Mouse (Mus musculus) forebrain, embryonic 11.5 days (tissue): ENCODE data around the gene Wdr20. TPM values are rescaled to one million over a fixed set of nuclear protein-coding genes. Genes with fewer than 3 reads are reported as not detected.

Experiments
- ATAC-seq: fragments of 200-750 bp; cut with Nextera tagmentation; replicated peaks from 2 replicates; pipeline ENCODE4 v1.8.0; 2017; ENCODE audit warnings: moderate TSS enrichment; ENCODE audit not compliant: low FRiP score
- DNase-seq: peaks from one replicate; pipeline ENCODE4 v3.0.0-alpha.2; 2017; ENCODE audit warnings: low spot score
- H3K27ac ChIP-seq: fragments of 300-500 bp; sonication (generic); 2 replicates; pipeline ENCODE4 v1.5.1; 2014; ENCODE audit warnings: low read depth, low read length
- H3K27me3 ChIP-seq: fragments of 300-500 bp; sonication (generic); 2 replicates; pipeline ENCODE4 v1.6.1; 2014; ENCODE audit warnings: mild to moderate bottlenecking, low read length, mixed read lengths; ENCODE audit not compliant: control insufficient read depth, insufficient read depth
- H3K36me3 ChIP-seq: fragments of 300-500 bp; sonication (generic); 2 replicates; pipeline ENCODE4 v1.6.1; 2014; ENCODE audit warnings: mild to moderate bottlenecking, low read length, moderate library complexity, mixed read lengths; ENCODE audit not compliant: control insufficient read depth, insufficient read depth
- H3K4me1 ChIP-seq: fragments of 300-500 bp; sonication (generic); replicated peaks from 2 replicates; pipeline ENCODE4 v1.6.1; 2014; ENCODE audit warnings: low read length, mixed read lengths; ENCODE audit not compliant: control insufficient read depth, insufficient read depth
- H3K4me2 ChIP-seq: fragments of 300-500 bp; sonication (generic); 2 replicates; pipeline ENCODE4 v1.6.1; 2014; ENCODE audit warnings: low read depth, mild to moderate bottlenecking, low read length, moderate library complexity, mixed read lengths; ENCODE audit not compliant: severe bottlenecking
- H3K4me3 ChIP-seq: fragments of 300-500 bp; sonication (generic); 2 replicates; pipeline ENCODE4 v1.5.1; 2014; ENCODE audit warnings: low read depth, low read length
- H3K9ac ChIP-seq: fragments of 300-500 bp; sonication (generic); 2 replicates; pipeline ENCODE4 v1.6.1; 2014; ENCODE audit warnings: low read length
- H3K9me3 ChIP-seq: fragments of 300-500 bp; sonication (generic); 2 replicates; pipeline ENCODE4 v1.6.1; 2016; ENCODE audit warnings: low read length, mixed read lengths; ENCODE audit not compliant: control insufficient read depth
- WGBS: fragments of 180-500 bp; shearing (Covaris S2); extraction: QIAGEN DNeasy Blood & Tissue Kit; methylation state at CpG from one replicate; pipeline ENCODE4 v1.1.7; 2014; 5-methylcytosine and 5-hydroxymethylcytosine counted together
- polyA plus RNA-seq: library from polyadenylated mRNA; unstranded; fragments of >200 nt; fragmentation: Nextera tagmentation; extraction: Ambion mirVana; gene quantifications from 2 replicates; pipeline ENCODE4 v1.2.1, GENCODE M21; 2014

Gene Wdr20
- polyA plus RNA-seq, 1 experiment from 2014 or later = 30.4 TPM

- DNase-seq = no peak
- no peaks in the 10 kb centered on the region for H3K4me1 ChIP-seq
Observed at GRCm38 (mm10) chr12:110777853-110778252, 40.1 kb downstream of the Wdr20 start.

GRCm38 (mm10) chr12:110779296-110779695 is 41.6 kb downstream of the Wdr20 start:
- DNase-seq (no peak), ATAC-seq (no peak)
- Histone ChIP-seq H3K27me3 (no peaks in the 10 kb centered on the region), H3K36me3 (no peaks in the 10 kb centered on the region), H3K27ac (no peak overlapping the region), H3K4me1 (no peaks in the 10 kb centered on the region), H3K9ac (no peak overlapping the region), H3K9me3 (no peaks in the 10 kb centered on the region), H3K4me3 (no peak overlapping the region), H3K4me2 (no peak overlapping the region)
- WGBS = 85% methylated on average over 7 of the region's 7 CpGs

More at GRCm38 (mm10) chr12:110777853-110778252, 40.1 kb downstream of the Wdr20 start:
- no peaks in the 10 kb centered on the region for H3K9me3 ChIP-seq
- no peak for ATAC-seq
- no peak overlapping the region for H3K4me2 ChIP-seq
- H3K27ac ChIP-seq = no peak overlapping the region
- no peaks in the 10 kb centered on the region for H3K36me3 ChIP-seq
- WGBS = 88% methylated on average over 5 of the region's 5 CpGs
- no peaks in the 10 kb centered on the region for H3K27me3 ChIP-seq
- H3K4me3 ChIP-seq = no peak overlapping the region
- H3K9ac ChIP-seq = no peak overlapping the region

- Histone ChIP-seq H3K36me3 (no peaks in the 10 kb centered on the region), H3K4me2 (no peak overlapping the region), H3K4me3 (no peak overlapping the region), H3K4me1 (no peaks in the 10 kb centered on the region), H3K27me3 (no peaks in the 10 kb centered on the region), H3K9me3 (no peaks in the 10 kb centered on the region), H3K9ac (no peak overlapping the region), H3K27ac (no peak overlapping the region)
- 87% methylated on average over 8 of the region's 8 CpGs for WGBS
- ATAC-seq = no peak
- DNase-seq = no peak
Observed at GRCm38 (mm10) chr12:110781181-110781580, 43.4 kb downstream of the Wdr20 start.

- no peaks in the 10 kb centered on the region for H3K36me3 ChIP-seq
- no peaks in the 10 kb centered on the region for H3K27me3 ChIP-seq
- H3K4me3 ChIP-seq = no peak overlapping the region
- H3K4me2 ChIP-seq = no peak overlapping the region
- no peak overlapping the region for H3K9ac ChIP-seq
- no peak for DNase-seq
- no peaks in the 10 kb centered on the region for H3K4me1 ChIP-seq
- ATAC-seq = no peak
- H3K9me3 ChIP-seq = no peaks in the 10 kb centered on the region
- WGBS = 100% methylated on average over 1 of the region's 1 CpGs
- no peak overlapping the region for H3K27ac ChIP-seq
Observed at GRCm38 (mm10) chr12:110782278-110782677, 44.5 kb downstream of the Wdr20 start.

- Histone ChIP-seq H3K27ac (no peak overlapping the region), H3K4me2 (no peak overlapping the region), H3K4me1 (no peaks in the 10 kb centered on the region), H3K9me3 (no peaks in the 10 kb centered on the region), H3K36me3 (no peaks in the 10 kb centered on the region), H3K9ac (no peak overlapping the region), H3K27me3 (no peaks in the 10 kb centered on the region), H3K4me3 (no peak overlapping the region)
- DNase-seq (no peak), ATAC-seq (no peak)
- WGBS = 96% methylated on average over 2 of the region's 2 CpGs
Observed at GRCm38 (mm10) chr12:110784211-110784610, 46.5 kb downstream of the Wdr20 start.

GRCm38 (mm10) chr12:110786243-110786642 is 48.5 kb downstream of the Wdr20 start:
- 86% methylated on average over 4 of the region's 4 CpGs for WGBS
- H3K4me3 ChIP-seq = no peak overlapping the region
- H3K9me3 ChIP-seq = no peaks in the 10 kb centered on the region
- no peaks in the 10 kb centered on the region for H3K27me3 ChIP-seq
- ATAC-seq (no peak), DNase-seq (no peak)
- no peaks in the 10 kb centered on the region for H3K36me3 ChIP-seq
- no peak overlapping the region for H3K27ac ChIP-seq
- H3K9ac ChIP-seq = no peak overlapping the region
- H3K4me2 ChIP-seq = no peak overlapping the region
- H3K4me1 ChIP-seq = no peaks in the 10 kb centered on the region

GRCm38 (mm10) chr12:110790580-110790979 is 52.8 kb downstream of the Wdr20 start:
- no peak overlapping the region for H3K9ac ChIP-seq
- no peaks in the 10 kb centered on the region for H3K27me3 ChIP-seq
- no peak overlapping the region for H3K27ac ChIP-seq
- no peaks in the 10 kb centered on the region for H3K4me1 ChIP-seq
- WGBS = 91% methylated on average over 4 of the region's 4 CpGs
- no peak overlapping the region for H3K4me2 ChIP-seq
- ATAC-seq (no peak), DNase-seq (no peak)
- H3K4me3 ChIP-seq = no peak overlapping the region
- no peaks in the 10 kb centered on the region for H3K9me3 ChIP-seq
- H3K36me3 ChIP-seq = no peaks in the 10 kb centered on the region

GRCm38 (mm10) chr12:110791026-110791425 is 53.3 kb downstream of the Wdr20 start:
- WGBS = 91% methylated on average over 8 of the region's 8 CpGs
- Histone ChIP-seq H3K27me3 (no peaks in the 10 kb centered on the region), H3K27ac (no peak overlapping the region)

GRCm38 (mm10) chr12:110795035-110795434 is 57.3 kb downstream of the Wdr20 start:
- no peaks in the 10 kb centered on the region for H3K27me3 ChIP-seq
- ATAC-seq (no peak), DNase-seq (no peak)
- no peak overlapping the region for H3K4me2 ChIP-seq
- 90% methylated on average over 6 of the region's 6 CpGs for WGBS
- H3K36me3 ChIP-seq = no peaks in the 10 kb centered on the region
- H3K4me1 ChIP-seq = no peaks in the 10 kb centered on the region
- H3K9ac ChIP-seq = no peak overlapping the region
- H3K4me3 ChIP-seq = no peak overlapping the region
- H3K27ac ChIP-seq = no peak overlapping the region
- H3K9me3 ChIP-seq = no peaks in the 10 kb centered on the region

More at GRCm38 (mm10) chr12:110791026-110791425, 53.3 kb downstream of the Wdr20 start:
- DNase-seq (no peak), ATAC-seq (no peak)
- Histone ChIP-seq H3K4me1 (no peaks in the 10 kb centered on the region), H3K4me3 (no peak overlapping the region), H3K9me3 (no peaks in the 10 kb centered on the region), H3K36me3 (no peaks in the 10 kb centered on the region), H3K4me2 (no peak overlapping the region), H3K9ac (no peak overlapping the region)
